Mouse (Mus musculus): ENCODE data around the gene Cd160.

Cd160 gene

DNA sequence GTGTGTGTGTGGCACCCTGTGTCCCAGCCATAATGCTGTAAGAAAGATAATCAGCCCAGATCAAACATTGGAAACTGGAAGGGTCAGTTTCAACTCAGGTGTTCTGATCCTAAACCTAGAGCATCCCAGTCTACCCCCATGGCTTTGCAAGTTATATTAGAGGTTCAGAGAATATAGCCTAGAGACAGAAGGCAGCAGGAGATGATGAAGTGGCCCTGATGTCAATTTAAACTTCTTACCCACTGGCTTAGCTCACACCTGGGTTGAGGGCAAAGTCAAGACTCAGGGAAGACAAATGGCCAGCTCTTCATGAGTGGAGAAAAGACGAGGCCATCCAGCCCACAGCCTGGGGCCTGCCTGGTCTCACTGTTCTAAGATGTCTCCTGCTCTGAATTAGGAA, at the start of gene Cd160, which contains the start of gene Pdzk1:
Cd160 (minus strand) TSS at position 368 of the 400 bp plus-strand sequence.
Pdzk1 (plus strand) TSS at position 301 of the 400 bp plus-strand sequence.
- in situ Hi-C loops (cut with MboI, MseI): no loop called here

GRCm38 (mm10) chr3:96874808-96875571, 45.8 kb upstream of the Cd160 start:
- in situ Hi-C loops (cut with MboI, MseI): no loop called here

DNA sequence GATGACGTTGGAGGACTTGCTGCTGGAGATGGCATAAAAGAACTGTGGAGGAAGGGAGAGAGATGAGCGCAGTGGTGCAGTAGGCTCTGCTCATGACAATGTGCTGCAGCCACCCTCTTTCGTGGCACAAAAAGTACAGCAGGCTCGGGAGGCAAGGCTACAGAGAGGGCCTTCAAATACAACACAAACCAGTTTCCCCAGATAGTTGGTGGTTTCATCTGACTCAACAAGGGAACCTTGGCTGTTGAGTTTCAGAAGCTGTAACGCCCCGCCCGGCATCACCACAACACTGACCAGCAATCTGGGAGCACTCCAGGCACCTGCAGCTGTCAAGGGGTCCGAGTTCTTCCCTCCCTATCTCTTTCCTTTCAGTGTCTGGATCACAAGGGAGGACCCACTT, 43.4 kb upstream of the Cd160 start:
- in situ Hi-C loops (cut with MboI, MseI): no loop called here

DNA sequence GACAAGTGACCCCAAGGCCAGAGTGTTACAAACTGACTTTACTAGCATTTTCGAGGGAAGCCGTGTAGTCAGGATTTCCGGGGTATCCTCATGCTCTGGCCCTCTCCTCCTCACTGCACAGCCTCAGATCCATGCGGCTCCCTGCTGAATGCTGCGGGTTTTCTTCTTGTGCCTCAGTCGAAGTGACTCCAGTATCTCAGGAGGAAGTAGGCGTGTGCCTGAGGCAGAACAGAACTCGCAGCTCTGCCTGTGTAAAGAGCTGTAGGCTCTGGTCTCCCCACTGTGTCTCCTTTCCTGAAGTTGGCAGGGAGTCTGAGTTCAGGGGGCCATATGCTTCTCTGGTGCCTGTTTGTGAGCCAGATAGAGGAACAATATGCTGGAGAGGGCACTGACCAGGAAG, 41.9 kb upstream of the Cd160 start:
- in situ Hi-C loops (cut with MboI, MseI): no loop called here

GRCm38 (mm10) chr3:96870270-96870669, 41.1 kb upstream of the Cd160 start:
- in situ Hi-C loops (cut with MboI, MseI): no loop called here

DNA sequence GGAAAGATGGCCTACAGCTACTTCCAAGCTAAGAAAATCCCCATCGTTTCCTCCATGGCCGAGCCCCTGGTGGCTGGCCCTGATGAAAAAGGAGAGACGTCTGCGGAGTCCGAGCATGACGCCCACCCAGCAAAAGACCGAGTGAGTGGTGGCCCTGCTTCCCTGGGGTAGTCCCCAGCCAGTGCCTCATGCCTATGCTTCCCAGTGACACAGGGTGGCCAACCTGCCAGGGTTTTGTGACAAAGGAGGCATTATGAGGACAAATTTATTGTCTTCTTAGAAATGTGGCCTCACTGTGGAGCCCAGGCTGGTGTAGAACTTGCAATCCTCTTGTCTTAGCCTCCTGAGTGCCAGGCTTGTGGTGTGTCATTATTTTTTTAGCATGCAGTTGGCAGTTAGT, 39.9 kb upstream of the Cd160 start:
- in situ Hi-C loops (cut with MboI, MseI): no loop called here

DNA sequence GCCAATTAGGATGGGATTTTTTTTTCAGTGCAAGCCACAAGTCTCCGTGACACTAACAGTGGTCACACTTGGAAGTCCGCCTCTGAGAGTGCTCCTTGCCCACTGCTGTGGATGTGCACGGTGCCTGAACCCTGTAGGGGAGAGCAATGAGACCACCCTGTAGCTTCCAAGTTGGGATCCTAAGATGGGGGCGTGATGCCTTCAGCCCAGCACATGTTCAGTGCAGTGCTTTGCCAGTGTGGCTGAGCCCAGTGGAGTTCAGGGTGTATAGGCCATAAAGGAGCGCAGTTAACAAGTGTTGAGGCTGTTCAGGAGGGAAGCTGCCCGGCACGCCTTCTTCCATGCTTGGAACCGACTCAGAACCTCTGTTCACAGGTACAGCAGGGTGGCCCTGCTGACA, 39.4 kb upstream of the Cd160 start:
- in situ Hi-C loops (cut with MboI, MseI): no loop called here

DNA sequence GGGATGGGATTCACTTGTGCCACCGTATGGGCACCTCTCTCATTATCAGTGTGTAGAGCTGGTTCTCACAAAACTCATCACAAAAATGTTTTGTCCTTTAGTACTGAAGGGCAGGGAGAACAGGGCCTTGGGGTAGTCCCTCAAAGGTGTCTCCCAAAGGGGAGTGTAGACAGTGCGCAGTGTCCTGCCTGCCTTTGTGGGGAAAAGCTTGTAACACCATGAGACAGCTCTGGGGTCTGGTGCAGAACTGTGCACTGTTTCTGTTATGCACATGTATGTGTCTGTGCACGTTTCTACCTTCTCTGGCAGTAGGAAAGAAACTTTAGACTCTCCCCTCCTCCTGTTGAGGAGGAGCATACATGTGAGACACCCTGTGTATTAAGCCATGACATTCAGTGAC, 38.7 kb upstream of the Cd160 start:
- in situ Hi-C loops (cut with MboI, MseI): no loop called here

DNA sequence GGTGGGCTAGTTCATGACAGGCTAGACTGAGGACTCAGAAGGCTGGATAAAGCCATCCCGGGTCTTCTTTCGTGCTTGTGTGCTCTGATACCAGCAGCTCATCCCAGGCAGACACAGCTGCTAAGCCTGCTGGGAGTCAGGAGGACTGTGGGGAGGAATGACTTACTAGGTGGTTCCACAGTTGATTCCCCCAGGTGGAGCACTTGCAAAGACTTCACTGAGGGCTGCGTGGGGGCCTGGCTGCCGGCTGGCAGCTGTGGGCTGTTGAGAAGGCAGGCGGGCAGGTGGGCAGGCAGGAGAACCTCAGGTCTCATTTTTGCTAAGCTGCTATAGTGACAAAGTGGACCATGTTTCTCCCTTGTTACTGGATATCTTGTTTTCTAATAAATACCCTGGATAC, 31.3 kb upstream of the Cd160 start:
- in situ Hi-C loops (cut with MboI, MseI): no loop called here

DNA sequence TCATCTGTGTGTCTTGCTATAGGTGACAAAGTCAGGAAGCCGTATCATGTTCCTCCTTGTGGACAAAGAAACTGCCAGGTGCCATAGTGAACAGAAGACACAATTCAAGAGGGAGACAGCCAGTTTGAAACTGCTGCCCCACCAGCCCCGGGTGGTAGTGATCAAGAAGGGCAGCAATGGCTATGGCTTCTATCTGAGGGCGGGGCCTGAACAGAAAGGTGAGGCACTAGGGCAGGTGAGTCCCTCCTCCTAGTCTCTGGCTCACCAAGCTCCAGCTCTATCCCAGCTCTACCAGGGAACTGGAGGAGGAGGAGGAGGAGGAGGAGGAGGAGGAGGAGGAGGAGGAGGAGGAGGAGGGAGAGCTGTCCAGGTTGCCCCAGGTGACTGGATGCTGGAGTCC, 26.7 kb upstream of the Cd160 start:
- in situ Hi-C loops (cut with MboI, MseI): no loop called here

DNA sequence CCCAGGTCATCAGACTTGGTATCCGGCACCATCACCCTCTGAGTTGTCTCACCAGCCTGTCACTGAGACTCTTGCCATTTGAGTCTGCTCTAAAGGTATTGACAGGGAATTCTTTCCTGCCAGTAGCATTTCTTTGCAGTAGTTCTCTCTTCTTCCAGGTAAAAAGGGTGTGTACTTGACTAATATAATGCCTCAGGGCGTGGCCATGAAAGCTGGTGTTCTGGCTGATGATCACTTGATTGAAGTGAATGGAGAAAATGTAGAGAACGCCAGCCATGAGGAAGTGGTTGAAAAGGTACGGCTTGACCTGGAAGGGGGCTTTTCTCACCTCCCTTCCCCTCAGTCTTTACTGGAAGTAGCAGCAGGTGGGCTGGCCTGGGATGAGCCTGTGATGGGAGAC, 25.2 kb upstream of the Cd160 start:
- in situ Hi-C loops (cut with MboI, MseI): no loop called here

- in situ Hi-C loops (cut with MboI, MseI): no loop called here
These were observed 23.4 kb upstream of the Cd160 start for GRCm38 (mm10) chr3:96852561-96852960.

- in situ Hi-C loops (cut with MboI, MseI): no loop called here
These were observed 20.1 kb upstream of the Cd160 start for GRCm38 (mm10) chr3:96849168-96849727.

GRCm38 (mm10) chr3:96848470-96848869, 19.3 kb upstream of the Cd160 start:
- in situ Hi-C loops (cut with MboI, MseI): no loop called here

DNA sequence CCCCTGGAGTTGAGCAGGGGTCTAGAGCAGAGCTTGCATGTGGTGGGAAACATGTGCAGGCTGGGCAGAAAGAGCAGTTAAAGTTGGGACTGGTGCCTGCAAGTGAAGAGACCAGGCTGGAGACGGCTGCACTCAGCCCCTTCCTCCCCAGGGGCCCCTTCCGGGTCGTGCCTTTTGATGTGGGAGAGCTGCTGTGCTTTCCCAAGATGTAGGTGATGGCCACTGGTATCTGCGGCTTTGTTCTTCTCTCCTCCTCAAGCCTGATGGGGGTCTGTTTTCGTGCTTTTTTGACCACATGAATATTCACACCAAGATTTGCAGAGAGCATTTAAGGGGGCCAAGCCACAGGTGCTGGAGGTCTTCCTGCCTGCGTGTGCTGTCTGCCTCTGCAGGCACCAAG, 18.5 kb upstream of the Cd160 start:
- in situ Hi-C loops (cut with MboI, MseI): no loop called here

DNA sequence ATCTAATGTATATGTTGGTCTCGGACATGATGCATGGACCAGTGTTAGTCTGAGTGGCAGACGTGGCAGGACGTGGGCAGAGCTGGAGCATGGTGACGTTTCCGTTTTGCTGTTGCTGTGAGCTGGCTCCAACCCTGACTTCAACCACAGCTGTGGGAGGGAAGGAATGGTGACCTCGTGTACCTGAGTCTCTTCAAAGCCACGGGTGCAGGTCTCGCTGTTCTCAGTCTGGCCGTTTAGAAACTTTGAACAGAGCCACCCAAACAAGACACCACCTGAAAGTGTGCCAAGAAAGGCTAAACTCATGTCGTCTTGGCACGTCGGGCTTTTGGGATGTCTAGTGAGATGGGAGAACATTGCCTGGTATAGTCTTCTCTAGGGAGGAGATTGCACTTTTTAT, 17.8 kb upstream of the Cd160 start:
- in situ Hi-C loops (cut with MboI, MseI): no loop called here

- in situ Hi-C loops (cut with MboI, MseI): no loop called here
These were observed 16.7 kb upstream of the Cd160 start for GRCm38 (mm10) chr3:96845806-96846205.

- in situ Hi-C loops (cut with MboI, MseI): no loop called here
These were observed 16.0 kb upstream of the Cd160 start for GRCm38 (mm10) chr3:96845191-96845590.

- in situ Hi-C loops (cut with MboI, MseI): no loop called here
These were observed 10.0 kb upstream of the Cd160 start for GRCm38 (mm10) chr3:96838996-96839645.

- in situ Hi-C loops (cut with MboI, MseI): no loop called here
These were observed 7.3 kb upstream of the Cd160 start for GRCm38 (mm10) chr3:96836414-96836813.

GRCm38 (mm10) chr3:96834587-96835348, 5.6 kb upstream of the Cd160 start:
- in situ Hi-C loops (cut with MboI, MseI): no loop called here

DNA sequence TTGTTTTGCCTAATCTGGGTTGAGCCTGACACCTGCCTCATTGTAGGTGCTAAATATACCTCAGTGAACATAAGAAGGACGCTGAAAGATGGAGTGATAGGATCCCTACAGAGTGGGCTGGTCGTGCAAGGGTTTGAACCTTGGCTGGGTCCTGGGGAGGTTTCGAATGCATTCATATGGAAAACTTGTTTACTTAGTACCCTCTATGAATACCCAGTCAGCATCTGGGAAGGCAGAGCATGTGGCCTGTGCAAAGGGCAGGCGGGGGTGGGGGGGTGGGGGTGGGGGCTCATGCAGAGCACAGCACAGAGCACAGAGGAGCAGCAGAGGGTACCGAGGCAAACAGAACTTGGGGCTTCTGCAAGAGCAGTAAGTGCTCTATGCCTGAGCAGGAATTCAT, 3.8 kb upstream of the Cd160 start:
- in situ Hi-C loops (cut with MboI, MseI): no loop called here

Measured in T-helper 1 cell (primary cell).